Mouse (Mus musculus) midbrain, embryonic 10.5 days (tissue): ENCODE measurements at regions not wholly inside any gene's neighbourhood (a gene's known extent, or its start where the extent isn't known, plus 50 kb on each side); places are given as distances from the start of the nearest gene placed in this dataset.
A peak's percentile ranks its signal among the peaks of the same experiment; 100 is the strongest.

Source experiments
- DNase-seq: peaks from one replicate; pipeline ENCODE4 v3.0.0-alpha.2; 2017; ENCODE audit warnings: low spot score
- H3K27ac ChIP-seq: fragments of 300-500 bp; sonication (generic); replicated peaks from 2 replicates; pipeline ENCODE4 v1.5.1; 2016; ENCODE audit warnings: mild to moderate bottlenecking
- H3K27me3 ChIP-seq: fragments of 300-500 bp; sonication (generic); 2 replicates; pipeline ENCODE4 v1.6.1; 2016; ENCODE audit warnings: low read depth, mild to moderate bottlenecking; ENCODE audit not compliant: poor library complexity, severe bottlenecking
- H3K36me3 ChIP-seq: fragments of 300-500 bp; sonication (generic); 2 replicates; pipeline ENCODE4 v1.6.1; 2016; ENCODE audit warnings: mild to moderate bottlenecking, moderate library complexity
- H3K4me1 ChIP-seq: fragments of 300-500 bp; sonication (generic); 2 replicates; pipeline ENCODE4 v1.6.1; 2016
- H3K4me3 ChIP-seq: fragments of 300-500 bp; sonication (generic); 2 replicates; pipeline ENCODE4 v1.5.1; 2016; ENCODE audit warnings: mild to moderate bottlenecking, moderate library complexity
- H3K9me3 ChIP-seq: fragments of 300-500 bp; sonication (generic); replicated peaks from 2 replicates; pipeline ENCODE4 v1.6.1; 2016; ENCODE audit warnings: mild to moderate bottlenecking
- WGBS: fragments of 180-500 bp; shearing (Covaris S2); methylation state at CpG from one replicate; pipeline ENCODE4 v1.1.7; 2016; 5-methylcytosine and 5-hydroxymethylcytosine counted together

GRCm38 (mm10) chr4:142839540-142839939, 373.3 kb downstream of the Prdm2 start:
- H3K27ac ChIP-seq = no peak overlapping the region
- no peak for DNase-seq
- no peaks in the 10 kb centered on the region for H3K27me3 ChIP-seq
- no peaks in the 10 kb centered on the region for H3K9me3 ChIP-seq
- H3K4me1 ChIP-seq = peaks cover 4% of the 10 kb centered on the region; the same call in 1 of the 2 replicates
- H3K4me3 ChIP-seq = no peak overlapping the region
- H3K36me3 ChIP-seq = no peaks in the 10 kb centered on the region
- WGBS = 39% methylated on average over 4 of the region's 4 CpGs

DNA sequence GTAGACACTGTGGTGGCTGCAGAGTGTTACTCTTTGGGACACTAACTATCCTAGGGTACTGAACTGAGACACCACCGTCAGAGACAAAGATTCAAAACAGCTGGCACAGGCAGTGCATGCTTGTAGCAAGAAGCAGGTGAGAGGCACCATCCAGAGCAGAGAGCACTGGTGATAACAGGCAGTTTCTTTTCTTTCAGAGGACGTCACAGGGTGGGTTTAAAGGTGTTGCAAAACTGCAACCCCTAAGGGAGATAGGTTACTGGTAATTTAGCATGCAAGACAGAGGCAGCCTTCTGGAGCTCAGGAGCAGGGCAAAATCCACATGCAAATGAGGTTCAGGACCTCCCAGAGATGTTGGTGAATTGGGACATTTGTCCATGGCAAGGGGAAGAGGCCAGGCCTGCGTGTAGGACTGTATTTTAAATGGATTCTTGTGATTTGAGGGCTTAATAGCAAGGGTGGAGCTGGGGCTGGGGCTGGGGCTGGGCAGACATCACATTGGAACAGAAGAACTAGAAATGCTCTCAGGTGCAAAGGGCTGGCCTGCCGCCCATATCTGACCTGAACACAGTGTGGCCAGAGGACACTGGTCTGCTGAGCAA, 374.3 kb downstream of the Prdm2 start:
- WGBS = 70% methylated on average over 4 of the region's 4 CpGs
- peaks cover 4% of the 10 kb centered on the region; the same call in 1 of the 2 replicates for H3K4me1 ChIP-seq
- no peak overlapping the region for H3K27ac ChIP-seq
- H3K27me3 ChIP-seq = no peaks in the 10 kb centered on the region
- no peak overlapping the region for H3K4me3 ChIP-seq
- H3K36me3 ChIP-seq = no peaks in the 10 kb centered on the region
- H3K9me3 ChIP-seq = no peaks in the 10 kb centered on the region
- no peak for DNase-seq

DNA sequence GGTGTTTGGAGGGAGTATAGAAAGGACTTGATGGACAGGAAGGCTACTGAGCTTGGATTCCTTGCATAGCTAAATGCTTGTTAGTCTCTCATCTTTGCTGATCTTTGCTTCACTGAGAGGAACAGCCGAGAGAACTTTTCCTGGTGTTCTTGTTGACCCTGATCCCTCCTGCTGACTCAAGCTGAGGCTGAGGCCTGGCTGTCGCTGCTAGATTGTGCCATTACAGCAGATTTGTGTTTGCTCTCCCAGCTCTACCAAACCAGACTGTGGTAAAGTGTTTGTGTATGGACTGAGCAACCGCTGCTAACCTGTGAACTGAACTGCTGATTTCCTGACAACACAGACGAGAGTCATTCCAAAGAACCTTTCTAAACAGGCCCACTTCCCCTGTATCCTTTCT, 375.2 kb downstream of the Prdm2 start:
- Histone ChIP-seq H3K9me3 (no peaks in the 10 kb centered on the region), H3K27me3 (no peaks in the 10 kb centered on the region), H3K36me3 (no peaks in the 10 kb centered on the region), H3K4me3 (no peak overlapping the region), H3K4me1 (peaks cover 4% of the 10 kb centered on the region; the same call in 1 of the 2 replicates), H3K27ac (no peak overlapping the region)
- DNase-seq = no peak
- WGBS = 71% methylated on average over 4 of the region's 4 CpGs

- no peak overlapping the region for H3K27ac ChIP-seq
- DNase-seq = no peak
- no peaks in the 10 kb centered on the region for H3K36me3 ChIP-seq
- 0 out of 2 replicates have a peak, but pooled peaks cover 4% of the 10 kb centered on the region for H3K27me3 ChIP-seq
- H3K9me3 ChIP-seq = no peaks in the 10 kb centered on the region
- peaks cover 39% of the 10 kb centered on the region for H3K4me1 ChIP-seq
- 87% methylated on average over 7 of the region's 7 CpGs for WGBS
- H3K4me3 ChIP-seq = no peak overlapping the region
Measured at GRCm38 (mm10) chr4:142829711-142830110, 383.1 kb downstream of the Prdm2 start.

- WGBS = 22% methylated on average over 10 of the region's 10 CpGs
- Histone ChIP-seq H3K27ac (peak overlapping the region; percentile 65), H3K36me3 (no peaks in the 10 kb centered on the region)
Measured at GRCm38 (mm10) chr4:142828969-142829368, 383.8 kb downstream of the Prdm2 start.

DNA sequence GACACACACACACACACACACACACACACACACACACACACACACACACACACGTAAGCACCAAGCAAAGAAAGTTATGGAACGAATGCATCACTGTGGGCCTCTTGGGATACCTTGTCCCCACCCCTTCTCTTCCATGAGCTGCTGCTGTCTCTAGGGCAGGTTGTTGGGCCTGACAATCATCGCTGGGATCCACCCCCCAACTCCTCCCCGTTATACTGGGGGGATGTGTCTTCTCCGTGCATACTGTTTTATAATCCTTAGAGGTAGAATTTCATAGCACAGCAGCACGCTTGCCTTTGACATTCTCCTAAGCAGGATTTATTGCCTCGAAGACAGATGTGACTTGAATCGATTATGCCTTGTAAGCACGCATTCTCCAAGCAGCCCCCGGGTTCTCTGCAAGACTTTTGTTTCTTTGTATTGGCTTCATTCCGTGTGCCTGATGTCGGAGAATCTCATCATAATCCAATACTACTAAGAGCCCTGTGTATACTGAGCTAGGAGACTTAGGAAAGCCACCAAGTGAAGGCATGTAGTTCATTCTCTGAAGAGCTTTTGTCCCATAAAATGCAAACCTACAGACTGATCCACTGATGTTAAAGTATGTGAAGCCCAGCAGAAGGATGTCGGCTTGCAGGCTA, 386.4 kb downstream of the Prdm2 start:
- Histone ChIP-seq H3K36me3 (no peaks in the 10 kb centered on the region), H3K27ac (0 out of 2 replicates have a peak overlapping the region, but pooled peaks have one; percentile 17), H3K4me3 (peak overlapping the region; percentile 32), H3K27me3 (0 out of 2 replicates have a peak, but pooled peaks cover 4% of the 10 kb centered on the region), H3K9me3 (no peaks in the 10 kb centered on the region; the same call in 1 of the 2 replicates), H3K4me1 (peaks cover 41% of the 10 kb centered on the region)
- WGBS = 59% methylated on average over 13 of the region's 13 CpGs
- DNase-seq = peak; percentile 20

More at GRCm38 (mm10) chr4:142828969-142829368, 383.8 kb downstream of the Prdm2 start:
- Histone ChIP-seq H3K9me3 (no peaks in the 10 kb centered on the region), H3K4me3 (no peak overlapping the region), H3K27me3 (0 out of 2 replicates have a peak, but pooled peaks cover 4% of the 10 kb centered on the region), H3K4me1 (peaks cover 41% of the 10 kb centered on the region)
- no peak for DNase-seq

DNA sequence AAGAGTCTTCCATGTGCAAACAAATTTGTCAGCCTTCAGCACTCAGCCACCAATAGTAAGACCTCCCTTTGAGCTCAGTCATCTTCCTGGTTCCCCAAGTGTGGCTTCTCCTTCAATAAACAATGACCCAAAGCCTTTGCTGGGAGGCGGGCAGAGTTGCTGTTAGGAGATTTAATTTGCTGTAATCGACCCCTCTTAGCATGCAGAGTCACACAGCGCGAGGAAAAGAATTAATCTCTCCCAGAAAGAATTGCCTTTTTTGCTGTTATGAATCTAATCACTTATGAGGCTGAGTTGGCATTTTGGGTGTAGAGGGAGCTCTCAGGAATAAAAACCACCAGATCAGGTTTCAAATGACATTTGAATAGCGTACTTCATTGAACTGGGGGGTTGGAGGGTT, 387.0 kb downstream of the Prdm2 start:
- no peak for DNase-seq
- H3K4me3 ChIP-seq = peak overlapping the region; percentile 32
- peaks cover 41% of the 10 kb centered on the region for H3K4me1 ChIP-seq
- WGBS = 50% methylated on average over 5 of the region's 5 CpGs
- H3K9me3 ChIP-seq = no peaks in the 10 kb centered on the region; the same call in 1 of the 2 replicates
- H3K36me3 ChIP-seq = no peaks in the 10 kb centered on the region
- peak overlapping the region; percentile 61; the same call in 1 of the 2 replicates for H3K27ac ChIP-seq
- H3K27me3 ChIP-seq = 0 out of 2 replicates have a peak, but pooled peaks cover 4% of the 10 kb centered on the region

GRCm38 (mm10) chr4:142818440-142818839, 394.4 kb downstream of the Prdm2 start:
- 87% methylated on average over 6 of the region's 6 CpGs for WGBS

DNA sequence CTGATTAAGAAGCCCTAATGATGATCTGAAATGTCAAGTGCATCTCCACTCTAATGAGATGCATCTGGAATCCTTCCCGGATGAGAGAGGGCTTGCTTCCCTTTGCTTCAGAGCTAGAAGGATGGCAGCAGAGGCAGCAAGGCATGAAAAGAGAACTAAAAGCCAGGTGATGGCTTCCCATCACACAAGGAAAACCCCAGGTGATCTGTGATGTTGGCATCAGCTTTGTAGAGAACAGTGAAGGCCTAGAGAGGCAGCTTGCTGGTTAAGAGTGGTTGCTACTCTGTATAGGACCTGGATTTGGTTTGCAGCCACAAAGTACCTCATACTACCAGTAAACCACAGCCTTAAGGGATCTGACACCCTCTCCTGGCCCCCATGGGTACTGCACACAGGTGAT, 395.8 kb downstream of the Prdm2 start:
- H3K27ac ChIP-seq = no peak overlapping the region
- H3K27me3 ChIP-seq = no peaks in the 10 kb centered on the region
- no peaks in the 10 kb centered on the region for H3K4me1 ChIP-seq
- WGBS = 84% methylated on average over 1 of the region's 1 CpGs
- no peaks in the 10 kb centered on the region for H3K36me3 ChIP-seq
- no peaks in the 10 kb centered on the region for H3K9me3 ChIP-seq
- DNase-seq = no peak
- H3K4me3 ChIP-seq = no peak overlapping the region

More at GRCm38 (mm10) chr4:142818440-142818839, 394.4 kb downstream of the Prdm2 start:
- no peak overlapping the region for H3K27ac ChIP-seq
- H3K4me3 ChIP-seq = no peak overlapping the region
- no peak for DNase-seq
- no peaks in the 10 kb centered on the region for H3K27me3 ChIP-seq
- H3K36me3 ChIP-seq = no peaks in the 10 kb centered on the region
- H3K9me3 ChIP-seq = no peaks in the 10 kb centered on the region; the same call in 1 of the 2 replicates
- H3K4me1 ChIP-seq = no peaks in the 10 kb centered on the region

- H3K9me3 ChIP-seq = no peaks in the 10 kb centered on the region
- H3K4me1 ChIP-seq = no peaks in the 10 kb centered on the region
- DNase-seq = no peak
- no peak overlapping the region for H3K4me3 ChIP-seq
- H3K27me3 ChIP-seq = 0 out of 2 replicates have a peak, but pooled peaks cover 3% of the 10 kb centered on the region
- WGBS = 86% methylated on average over 2 of the region's 2 CpGs
- no peak overlapping the region for H3K27ac ChIP-seq
- H3K36me3 ChIP-seq = no peaks in the 10 kb centered on the region
Measured at GRCm38 (mm10) chr4:142803819-142804218, 409.0 kb downstream of the Prdm2 start.

GRCm38 (mm10) chr4:142799291-142799690, 413.5 kb downstream of the Prdm2 start:
- Histone ChIP-seq H3K27ac (no peak overlapping the region), H3K27me3 (0 out of 2 replicates have a peak, but pooled peaks cover 3% of the 10 kb centered on the region), H3K4me1 (no peaks in the 10 kb centered on the region), H3K36me3 (no peaks in the 10 kb centered on the region), H3K4me3 (no peak overlapping the region), H3K9me3 (no peaks in the 10 kb centered on the region)
- WGBS = 77% methylated on average over 5 of the region's 5 CpGs
- no peak for DNase-seq

DNA sequence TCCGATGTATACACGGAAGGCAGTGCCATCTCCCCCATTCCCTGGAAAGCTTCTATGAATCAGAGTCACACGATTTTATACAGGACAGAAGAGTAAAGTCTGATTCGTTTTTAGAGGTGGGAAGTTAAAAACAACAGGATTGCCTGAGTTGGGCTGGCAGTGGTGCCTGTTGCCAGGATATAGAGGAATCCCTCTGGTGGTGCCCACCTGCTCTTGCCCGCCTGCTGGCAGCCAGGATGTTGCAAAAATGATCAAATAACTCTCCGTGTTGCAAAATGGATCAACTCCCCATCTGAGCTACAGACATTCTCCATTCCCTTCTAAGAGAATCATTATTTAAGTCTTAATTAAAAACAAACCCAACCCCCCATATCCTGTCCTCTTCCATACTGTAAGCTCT, 414.0 kb downstream of the Prdm2 start:
- Histone ChIP-seq H3K4me1 (no peaks in the 10 kb centered on the region), H3K27ac (no peak overlapping the region), H3K36me3 (no peaks in the 10 kb centered on the region), H3K9me3 (no peaks in the 10 kb centered on the region), H3K4me3 (no peak overlapping the region), H3K27me3 (0 out of 2 replicates have a peak, but pooled peaks cover 3% of the 10 kb centered on the region)
- 82% methylated on average over 6 of the region's 6 CpGs for WGBS
- no peak for DNase-seq

DNA sequence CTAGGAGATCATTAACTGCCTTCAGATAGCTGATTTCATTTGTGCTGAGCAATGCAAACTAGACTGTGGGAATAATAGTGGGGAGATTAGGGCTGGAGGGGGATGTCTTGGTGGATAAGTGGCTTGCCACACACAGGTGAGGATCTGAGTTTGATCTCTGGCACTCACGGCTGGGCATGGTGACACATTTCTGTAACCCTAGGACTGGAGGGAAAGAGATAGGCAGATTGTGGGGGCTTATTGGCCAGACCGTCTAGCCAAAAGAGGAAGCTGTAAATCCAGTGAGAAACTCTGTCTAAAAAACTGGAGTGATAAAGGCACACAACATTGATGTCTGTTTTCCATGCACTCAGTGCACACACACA, 420.2 kb downstream of the Prdm2 start:
- Histone ChIP-seq H3K4me3 (no peak overlapping the region), H3K9me3 (no peaks in the 10 kb centered on the region), H3K27me3 (no peaks in the 10 kb centered on the region), H3K36me3 (no peaks in the 10 kb centered on the region), H3K27ac (no peak overlapping the region), H3K4me1 (no peaks in the 10 kb centered on the region)
- WGBS = 88% methylated on average over 2 of the region's 2 CpGs
- DNase-seq = no peak
